Mouse (Mus musculus) hindbrain, postnatal 0 days (tissue): ENCODE measurements at regions not wholly inside any gene's neighbourhood (a gene's known extent, or its start where the extent isn't known, plus 50 kb on each side); places are given as distances from the start of the nearest gene placed in this dataset.

Source experiments
- ATAC-seq: fragments of 200-750 bp; cut with Nextera tagmentation; 2 replicates; pipeline ENCODE4 v1.8.0; 2017; ENCODE audit warnings: mild to moderate bottlenecking, moderate TSS enrichment, moderate library complexity
- DNase-seq: peaks from one replicate; pipeline ENCODE4 v3.0.0-alpha.2; 2015; ENCODE audit warnings: low spot score
- H3K27ac ChIP-seq: fragments of 300-500 bp; sonication (generic); 2 replicates; pipeline ENCODE4 v1.5.1; 2014; ENCODE audit warnings: mild to moderate bottlenecking
- H3K27me3 ChIP-seq: fragments of 300-500 bp; sonication (generic); 2 replicates; pipeline ENCODE4 v1.6.1; 2014; ENCODE audit warnings: low read length, mixed read lengths; ENCODE audit not compliant: insufficient read depth
- H3K36me3 ChIP-seq: fragments of 300-500 bp; sonication (generic); 2 replicates; pipeline ENCODE4 v1.6.1; 2014; ENCODE audit warnings: low read length, mixed read lengths; ENCODE audit not compliant: insufficient read depth
- H3K4me1 ChIP-seq: fragments of 300-500 bp; sonication (generic); 2 replicates; pipeline ENCODE4 v1.6.1; 2014; ENCODE audit warnings: antibody characterized with exemption, low read length, mixed read lengths; ENCODE audit not compliant: insufficient read depth
- H3K4me2 ChIP-seq: fragments of 300-500 bp; sonication (generic); 2 replicates; pipeline ENCODE4 v1.6.1; 2014; ENCODE audit warnings: low read depth, mild to moderate bottlenecking, low read length, moderate library complexity, mixed read lengths
- H3K4me3 ChIP-seq: fragments of 300-500 bp; sonication (generic); 2 replicates; pipeline ENCODE4 v1.5.1; 2014; ENCODE audit warnings: low read length
- H3K9ac ChIP-seq: fragments of 300-500 bp; sonication (generic); replicated peaks from 2 replicates; pipeline ENCODE4 v1.6.1; 2014; ENCODE audit warnings: mild to moderate bottlenecking, low read length, moderate library complexity, mixed read lengths
- H3K9me3 ChIP-seq: fragments of 300-500 bp; sonication (generic); 2 replicates; pipeline ENCODE4 v1.6.1; 2016; ENCODE audit warnings: low read length, mixed read lengths
- CTCF ChIP-seq: IDR thresholded peaks from 2 replicates; pipeline ENCODE4 v1.5.1; 2016; ENCODE audit warnings: antibody characterized with exemption, control low read depth, low read depth
- WGBS: fragments of 180-500 bp; shearing (Covaris S2); extraction: QIAGEN DNeasy Blood & Tissue Kit; methylation state at CpG from one replicate; pipeline ENCODE4 v1.1.7; 2014; 5-methylcytosine and 5-hydroxymethylcytosine counted together
- microRNA-seq, 2 experiments: library from miRNA; unstranded; fragments of <30 nt; microRNA quantifications; one replicate each; pipeline ENCODE4; 2016

GRCm38 (mm10) chr10:37192661-37193060, 53.9 kb upstream of the Marcks start:
- no peaks in the 10 kb centered on the region for H3K4me1 ChIP-seq
- no peak overlapping the region for H3K4me3 ChIP-seq
- H3K9ac ChIP-seq: no peak overlapping the region
- H3K27me3 ChIP-seq: no peaks in the 10 kb centered on the region
- no peak for DNase-seq
- H3K4me2 ChIP-seq: no peak overlapping the region
- H3K27ac ChIP-seq: no peak overlapping the region
- ATAC-seq: no peak
- H3K9me3 ChIP-seq: no peaks in the 10 kb centered on the region
- WGBS: 78% methylated on average over 2 of the region's 2 CpGs
- no peaks in the 10 kb centered on the region for H3K36me3 ChIP-seq
- TF ChIP-seq CTCF: no peak

GRCm38 (mm10) chr10:37190092-37190491, 51.4 kb upstream of the Marcks start:
- DNase-seq (no peak), ATAC-seq (no peak)
- H3K4me1 ChIP-seq: no peaks in the 10 kb centered on the region
- no peak overlapping the region for H3K4me3 ChIP-seq
- H3K4me2 ChIP-seq: no peak overlapping the region
- no peaks in the 10 kb centered on the region for H3K36me3 ChIP-seq
- no peak for TF ChIP-seq CTCF
- H3K27me3 ChIP-seq: no peaks in the 10 kb centered on the region
- no peak overlapping the region for H3K9ac ChIP-seq
- H3K9me3 ChIP-seq: no peaks in the 10 kb centered on the region
- 81% methylated on average over 6 of the region's 6 CpGs for WGBS
- H3K27ac ChIP-seq: no peak overlapping the region

Small RNAs in the stretch of these regions (microRNA-seq; reads per million reads assigned to microRNA genes)
- gene Gm24710: 0 reads per million in 2 experiments
